Mouse (Mus musculus) embryo, embryonic 11.5 days (tissue): ENCODE data around the gene Ppp1r1b.

Experiments used
- DNase-seq: peaks from one replicate; pipeline ENCODE4 v3.0.0-alpha.2; 2012; ENCODE audit warnings: low read depth, low spot score

Ppp1r1b gene

GRCm38 (mm10) chr11:98348083-98348961, at the start of gene Ppp1r1b:
Gene Ppp1r1b, plus strand, starts transcription at chr11:98348404.
- no peak for DNase-seq

GRCm38 (mm10) chr11:98298484-98299205, 49.6 kb upstream of the Ppp1r1b start:
- no peak for DNase-seq

DNA sequence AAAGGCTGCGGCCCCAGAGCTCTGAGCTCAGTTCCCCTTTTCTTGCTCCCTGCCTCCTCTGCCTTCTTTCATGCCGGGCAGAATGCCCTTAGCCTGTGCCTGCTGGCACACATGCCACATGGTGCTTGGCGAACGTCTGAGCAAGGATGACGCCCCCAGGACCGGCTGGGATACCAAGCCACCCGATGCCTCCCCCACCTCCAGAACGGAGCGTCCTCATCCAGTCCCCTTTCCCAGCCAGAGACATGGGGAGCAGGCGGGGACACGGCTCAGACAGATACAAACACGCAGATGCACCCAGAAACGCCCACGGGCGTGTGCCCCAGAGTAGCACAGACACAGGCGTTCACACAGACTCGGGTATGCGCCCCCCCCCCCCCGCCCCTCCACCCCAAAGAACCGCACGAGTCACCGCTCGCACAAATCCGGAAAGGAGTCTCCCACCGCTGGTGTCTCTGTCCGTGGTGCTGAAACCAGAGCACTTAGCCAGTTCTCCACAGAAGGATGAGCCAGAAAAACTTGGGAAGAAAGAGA, 34.3 kb upstream of the Ppp1r1b start:
- peak; percentile 72 for DNase-seq

DNA sequence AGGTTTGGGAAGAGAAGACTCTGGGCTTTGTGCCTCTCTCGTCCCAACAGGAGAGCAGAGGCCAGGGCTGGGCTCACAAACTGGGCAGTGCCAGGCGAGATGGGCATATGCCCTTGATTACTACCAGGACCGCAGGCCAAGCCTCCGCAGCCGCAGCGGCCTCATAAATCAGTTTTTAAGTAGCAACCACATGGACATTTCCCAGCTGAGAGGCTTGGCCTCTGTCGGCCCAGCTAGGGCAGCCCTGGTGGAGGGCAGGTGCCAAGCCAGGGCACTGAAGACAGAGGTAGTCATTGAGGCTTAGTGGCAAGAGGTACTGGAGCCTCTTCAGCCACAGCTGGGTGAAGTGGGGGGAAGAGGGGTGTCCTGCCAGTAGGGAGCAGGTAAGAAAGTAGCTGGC, 30.7 kb upstream of the Ppp1r1b start:
- DNase-seq = no peak

DNA sequence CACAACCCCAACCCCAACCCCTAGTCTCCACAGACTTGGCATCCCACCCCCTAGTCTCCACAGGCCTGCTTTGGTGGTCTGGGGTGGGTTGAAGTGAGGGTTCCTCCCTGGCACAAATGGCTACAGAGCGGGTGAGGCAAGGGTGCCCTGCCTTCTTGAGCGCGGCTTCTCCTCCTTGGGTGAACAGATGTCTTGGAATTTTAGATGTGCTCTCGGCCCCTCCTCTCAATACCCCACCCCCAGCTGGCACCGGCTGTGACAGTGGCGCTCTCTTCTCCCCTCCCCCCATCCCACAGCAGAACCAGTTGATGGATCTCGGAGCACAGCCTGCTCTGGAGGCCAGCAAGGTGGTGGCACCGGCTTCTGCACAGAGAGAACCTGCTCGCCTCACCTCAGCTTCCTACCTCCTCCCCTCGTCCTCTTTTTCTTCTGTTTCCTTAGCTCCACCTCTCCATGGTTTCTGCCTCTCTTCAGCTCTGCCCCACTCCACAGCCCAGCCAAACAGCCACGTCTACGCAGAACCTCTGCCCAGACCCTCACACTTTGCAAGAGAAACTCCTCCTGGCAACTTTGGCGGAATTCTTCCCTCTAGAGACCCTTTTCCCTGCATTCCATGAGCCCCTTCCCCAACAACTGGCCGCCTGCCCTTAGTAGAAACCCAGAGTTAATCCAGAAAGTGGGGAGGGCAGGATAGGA, 29.6 kb upstream of the Ppp1r1b start:
- no peak for DNase-seq

- no peak for DNase-seq
Measured at GRCm38 (mm10) chr11:98319120-98319519, 29.1 kb upstream of the Ppp1r1b start.

- DNase-seq = no peak
Measured at GRCm38 (mm10) chr11:98319544-98319943, 28.7 kb upstream of the Ppp1r1b start.

DNA sequence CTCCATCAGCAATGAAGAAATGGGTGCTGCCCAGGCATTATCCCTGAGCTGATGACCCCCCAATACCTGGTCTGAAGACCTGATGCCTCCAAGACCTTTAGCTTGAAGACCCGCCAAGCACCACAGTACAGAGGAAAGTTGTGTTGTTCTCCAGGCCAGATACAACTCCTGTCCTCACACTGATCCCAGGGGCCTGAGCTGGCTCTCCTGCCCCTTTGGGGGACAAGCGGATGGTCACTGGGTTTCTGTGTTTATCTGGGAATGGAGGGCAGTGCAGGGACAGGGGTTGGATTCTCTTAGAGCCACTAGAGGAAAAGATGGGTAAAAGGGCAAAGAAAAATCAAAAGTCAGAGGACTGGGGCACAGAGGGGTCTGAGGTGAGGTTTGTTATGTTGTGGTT, 28.3 kb upstream of the Ppp1r1b start:
- DNase-seq = no peak

DNA sequence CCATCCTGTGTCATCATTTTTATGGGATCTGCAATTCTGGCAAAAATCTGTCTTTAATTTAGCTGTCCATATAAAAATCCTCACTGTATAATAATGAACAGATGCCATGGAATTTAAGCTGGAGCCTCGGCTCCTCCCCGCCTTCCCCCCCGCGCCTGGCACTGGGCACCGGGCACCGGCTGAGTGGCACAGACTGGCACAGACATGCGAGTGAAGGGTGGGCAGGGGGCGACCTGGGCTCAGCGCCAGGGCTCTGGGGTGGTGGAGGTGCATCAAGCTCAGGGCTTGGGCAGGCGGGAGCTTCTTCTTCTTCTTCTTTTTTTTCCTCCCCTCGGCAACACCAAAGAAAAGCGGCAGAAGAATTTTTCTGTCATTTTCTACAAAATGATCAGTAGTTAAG, 27.8 kb upstream of the Ppp1r1b start:
- no peak for DNase-seq

- DNase-seq = no peak
Measured at GRCm38 (mm10) chr11:98320806-98321676, 27.2 kb upstream of the Ppp1r1b start.

- DNase-seq = no peak
Measured at GRCm38 (mm10) chr11:98321677-98322003, 26.6 kb upstream of the Ppp1r1b start.

DNA sequence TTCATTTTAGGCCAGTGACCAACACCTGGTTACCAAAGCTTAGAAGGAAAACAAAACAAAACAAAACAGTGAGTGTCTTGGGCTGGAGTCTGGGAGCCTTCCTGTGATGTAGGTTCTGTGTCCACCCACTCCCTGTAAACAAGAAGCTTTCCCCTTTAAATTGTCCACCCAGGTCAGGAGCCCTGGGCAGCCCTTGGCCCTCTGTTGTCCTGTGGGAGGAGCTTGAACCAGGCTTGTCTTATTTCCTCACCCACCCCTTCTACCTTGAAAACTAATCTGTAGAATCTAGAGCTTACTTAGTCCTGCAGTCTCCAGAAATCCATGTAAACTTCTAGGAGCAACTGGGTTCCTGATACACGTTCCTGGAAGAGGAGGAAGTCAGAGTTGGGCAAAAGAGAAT, 26.0 kb upstream of the Ppp1r1b start:
- DNase-seq = no peak

DNA sequence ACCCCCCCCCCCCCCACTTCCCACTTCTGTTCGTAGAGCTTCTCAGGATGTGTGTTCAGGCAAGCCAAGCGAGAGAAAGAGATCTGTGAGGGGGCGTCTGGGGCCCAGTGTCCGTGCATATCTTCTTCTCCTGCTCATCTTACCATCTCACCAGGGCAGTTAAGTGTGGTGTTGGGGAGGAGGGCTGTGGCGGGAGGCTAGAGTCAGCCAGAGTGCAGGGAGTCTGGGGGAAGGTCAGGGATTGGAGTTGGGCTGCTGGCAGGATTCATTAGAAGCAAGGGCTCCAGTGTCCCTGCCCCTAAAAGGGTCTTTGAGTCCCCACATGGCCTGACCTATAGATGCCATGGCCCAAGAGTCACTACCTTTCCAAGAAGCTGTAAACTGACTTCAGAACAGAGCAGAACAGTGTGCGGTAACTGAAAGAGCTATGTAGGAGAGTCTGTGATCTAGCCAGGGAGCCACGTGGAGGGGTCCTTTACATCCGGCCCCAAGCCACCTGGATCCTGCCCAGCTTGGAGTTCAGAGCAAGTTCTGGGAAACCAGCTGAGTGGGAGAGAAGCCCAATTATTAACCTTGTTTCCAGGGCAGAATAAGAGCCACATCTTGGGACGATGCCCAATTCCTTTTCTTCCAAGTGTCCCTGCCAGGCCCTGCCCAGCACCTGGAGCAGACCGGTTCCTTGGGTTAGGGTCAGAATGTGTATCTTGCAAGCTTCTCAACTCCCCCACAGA, 24.9 kb upstream of the Ppp1r1b start:
- DNase-seq = no peak

DNA sequence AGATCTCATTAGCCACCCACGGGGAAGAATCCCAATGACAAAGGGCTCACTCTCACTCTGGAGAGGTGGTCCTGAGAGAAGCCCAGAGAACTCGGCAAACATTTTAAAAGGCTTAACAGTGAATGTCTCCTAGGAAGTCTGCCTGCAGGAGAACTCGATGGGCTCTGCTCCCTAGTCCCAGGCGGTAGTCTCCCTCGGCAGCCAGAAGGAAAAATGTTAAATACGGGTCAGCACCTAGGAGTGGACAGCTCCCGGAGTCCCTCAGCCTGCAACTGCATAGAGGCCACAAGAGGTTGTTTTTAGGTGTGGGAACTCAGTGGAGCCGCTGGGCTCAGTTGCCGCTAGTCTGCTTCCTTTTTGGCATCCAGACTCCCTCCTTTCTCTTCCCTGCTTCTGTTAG, 24.3 kb upstream of the Ppp1r1b start:
- DNase-seq = no peak

GRCm38 (mm10) chr11:98325191-98325820, 22.9 kb upstream of the Ppp1r1b start:
- DNase-seq = no peak

GRCm38 (mm10) chr11:98325821-98326218, 22.4 kb upstream of the Ppp1r1b start:
- DNase-seq = no peak

- DNase-seq = no peak
Measured at GRCm38 (mm10) chr11:98326741-98327135, 21.5 kb upstream of the Ppp1r1b start.

GRCm38 (mm10) chr11:98327136-98328030, 20.8 kb upstream of the Ppp1r1b start:
- no peak for DNase-seq

- DNase-seq = no peak
Measured at GRCm38 (mm10) chr11:98328031-98328370, 20.2 kb upstream of the Ppp1r1b start.
